Mouse (Mus musculus) megakaryocyte, embryonic 14.5 days (primary cell): Measurements from ENCODE around the gene Pycr2.

Experiments
- FLI1 ChIP-seq: IDR thresholded peaks from 2 replicates; pipeline ENCODE4 v1.6.1; 2012; ENCODE audit warnings: low read length, inconsistent platforms, mixed read lengths
- GATA1 ChIP-seq: IDR thresholded peaks from 3 replicates; pipeline ENCODE4 v1.6.1; 2012; ENCODE audit warnings: mixed read lengths, low read length, inconsistent platforms, borderline replicate concordance

DNA sequence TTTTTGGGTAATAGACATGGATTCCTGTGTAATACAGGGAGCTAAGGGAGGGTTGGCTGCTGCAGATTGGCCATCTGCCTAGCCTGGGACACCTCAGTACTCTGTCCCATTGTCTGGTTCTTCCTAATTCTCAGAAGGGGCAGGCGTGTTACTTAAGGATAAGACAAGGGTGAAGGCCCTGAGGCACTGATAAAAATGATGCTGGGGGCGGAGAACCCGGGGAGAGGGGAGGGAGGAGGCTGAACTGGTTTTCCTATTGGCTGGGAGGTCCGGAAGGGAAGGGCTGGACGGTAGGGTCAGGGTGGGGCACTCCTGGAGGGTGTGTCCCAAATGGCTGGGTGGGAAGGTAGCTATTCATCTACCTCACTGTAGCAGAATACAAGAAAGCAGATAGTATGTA, 1.2 kb upstream of the Pycr2 start:
- TF ChIP-seq GATA1 (no peak), FLI1 (no peak)
